Mouse (Mus musculus) right cerebral cortex, adult 18-20 months (tissue): ENCODE results near the gene Bcl3.

Experiments used
- DNase-seq: peaks from one replicate; pipeline ENCODE4 v3.0.0; 2022; ENCODE audit warnings: mixed read lengths

Gene Bcl3

DNA sequence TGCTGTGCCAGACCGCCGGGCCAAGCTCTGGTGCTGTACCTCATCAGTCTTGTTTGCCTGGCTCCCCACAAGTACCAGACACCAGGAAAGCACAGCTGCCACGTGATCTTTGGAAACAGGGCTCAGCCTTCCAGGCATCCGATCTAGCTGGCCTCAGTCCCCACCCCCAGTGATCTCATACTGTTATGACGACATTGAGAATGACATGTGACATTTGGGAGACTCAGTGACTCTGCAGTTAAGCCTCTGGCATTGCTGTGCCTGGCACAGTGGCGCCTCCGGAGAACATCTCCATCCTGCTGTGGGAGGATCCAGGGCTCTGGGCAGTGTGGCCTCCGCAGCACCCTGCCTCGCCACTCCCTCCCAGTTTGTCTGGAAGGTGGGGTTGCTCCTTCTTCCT is 9.3 kb upstream of the Bcl3 start:
- no peak for DNase-seq

- DNase-seq = peak; percentile 22
Measured at GRCm38 (mm10) chr7:19830682-19831156, 8.1 kb upstream of the Bcl3 start.

GRCm38 (mm10) chr7:19829694-19830093 is 7.1 kb upstream of the Bcl3 start:
- DNase-seq = no peak

DNA sequence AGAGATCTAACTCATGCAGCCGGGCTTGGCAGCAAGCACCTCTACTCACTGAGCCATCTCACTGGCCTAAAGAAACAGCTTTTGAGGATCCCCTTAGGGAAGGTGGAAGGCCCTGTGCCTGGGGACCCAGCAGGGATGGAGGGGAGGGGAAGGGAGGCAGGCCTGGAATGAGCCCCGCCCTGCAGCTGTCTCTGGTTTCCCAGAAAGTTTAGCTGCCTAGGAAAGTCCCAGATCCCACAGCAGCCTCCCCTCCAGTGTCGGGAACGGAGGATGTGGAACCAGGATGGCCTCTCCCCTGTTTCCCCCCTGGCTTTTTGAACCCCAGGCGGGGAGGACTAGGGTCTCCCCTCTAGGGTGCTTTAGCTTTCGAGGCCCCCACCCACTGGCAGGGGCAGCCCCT is 4.2 kb upstream of the Bcl3 start:
- DNase-seq = no peak

DNA sequence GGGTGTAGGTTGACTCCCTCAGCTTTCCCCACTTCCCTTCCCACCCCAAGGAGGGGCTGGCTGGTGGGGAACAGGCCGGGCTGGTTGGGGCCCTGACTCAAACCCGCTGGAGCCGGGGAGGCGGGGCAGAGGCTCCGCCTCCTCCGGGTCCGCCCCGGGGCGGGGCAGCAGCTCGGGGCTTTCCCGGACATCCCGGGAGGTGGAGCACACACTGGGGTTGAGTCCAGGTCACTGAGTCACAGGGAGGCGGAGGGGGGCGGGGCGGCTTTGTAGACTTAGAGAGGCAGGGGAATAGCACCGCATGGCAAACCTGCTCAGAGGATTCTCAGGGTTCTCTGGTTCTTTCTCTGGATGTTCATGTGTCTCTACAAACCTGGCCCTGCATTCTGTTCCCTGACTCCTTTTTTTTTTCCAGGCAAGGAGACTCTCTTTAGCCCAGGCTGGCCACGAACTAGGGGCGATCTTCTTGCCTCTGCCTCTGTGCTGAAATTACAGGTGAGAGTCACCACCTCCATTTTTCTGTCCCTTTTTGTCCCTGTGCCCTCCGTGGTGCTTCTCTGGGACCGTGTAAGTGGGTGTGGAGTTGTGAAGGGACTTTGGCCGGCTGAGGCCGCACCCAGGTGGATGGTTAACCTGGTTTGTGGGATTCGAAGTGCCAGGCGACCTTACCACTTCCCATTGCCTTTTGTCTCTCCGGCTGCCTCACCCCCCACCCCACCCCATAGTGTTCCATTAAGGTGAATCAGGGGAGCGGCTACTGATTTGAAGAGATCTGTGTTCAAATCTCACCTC is 1.8 kb upstream of the Bcl3 start:
- peak; percentile 29 for DNase-seq

GRCm38 (mm10) chr7:19823256-19824181 is 949 bp upstream of the Bcl3 start:
- no peak for DNase-seq

- no peak for DNase-seq
Measured at GRCm38 (mm10) chr7:19822193-19822592, 377 bp downstream of the Bcl3 start.

GRCm38 (mm10) chr7:19821633-19822032 is 937 bp downstream of the Bcl3 start:
- no peak for DNase-seq

- DNase-seq = no peak
Measured at GRCm38 (mm10) chr7:19820347-19821048, 2.1 kb downstream of the Bcl3 start.

- DNase-seq = no peak
Measured at GRCm38 (mm10) chr7:19818875-19819274, 3.7 kb downstream of the Bcl3 start.

- DNase-seq = no peak
Measured at GRCm38 (mm10) chr7:19818440-19818839, 4.1 kb downstream of the Bcl3 start.

- peak; percentile 40 for DNase-seq
Measured at GRCm38 (mm10) chr7:19817382-19818105, 5.0 kb downstream of the Bcl3 start.

DNA sequence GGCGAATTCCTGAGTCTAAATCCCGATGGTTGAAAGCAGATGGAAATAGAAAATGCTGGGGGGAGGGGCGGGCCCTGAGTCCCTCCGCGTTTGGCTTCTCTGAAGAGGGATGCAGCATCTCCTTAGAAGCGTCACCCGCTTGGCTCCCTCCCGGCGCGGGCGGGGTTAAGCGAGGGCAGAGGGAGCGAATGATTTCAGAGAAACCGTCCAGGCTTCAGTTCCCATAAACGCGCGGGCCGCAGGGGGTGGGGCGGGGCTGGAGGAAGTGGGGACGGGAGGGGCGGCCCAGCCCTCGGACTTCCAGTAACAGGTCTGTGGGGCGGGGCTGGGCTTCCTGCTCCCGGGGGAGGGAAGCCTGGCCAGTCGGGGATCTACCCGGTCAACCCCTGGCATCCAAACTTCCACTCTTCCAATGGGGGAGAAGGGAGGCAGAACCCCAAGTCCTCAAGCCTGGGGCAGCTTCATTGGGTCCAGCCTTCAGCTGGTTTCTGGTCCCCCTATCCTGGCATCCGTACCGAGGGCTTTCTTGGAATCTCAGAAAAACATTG is 6.3 kb downstream of the Bcl3 start:
- DNase-seq = peak; percentile 39

DNA sequence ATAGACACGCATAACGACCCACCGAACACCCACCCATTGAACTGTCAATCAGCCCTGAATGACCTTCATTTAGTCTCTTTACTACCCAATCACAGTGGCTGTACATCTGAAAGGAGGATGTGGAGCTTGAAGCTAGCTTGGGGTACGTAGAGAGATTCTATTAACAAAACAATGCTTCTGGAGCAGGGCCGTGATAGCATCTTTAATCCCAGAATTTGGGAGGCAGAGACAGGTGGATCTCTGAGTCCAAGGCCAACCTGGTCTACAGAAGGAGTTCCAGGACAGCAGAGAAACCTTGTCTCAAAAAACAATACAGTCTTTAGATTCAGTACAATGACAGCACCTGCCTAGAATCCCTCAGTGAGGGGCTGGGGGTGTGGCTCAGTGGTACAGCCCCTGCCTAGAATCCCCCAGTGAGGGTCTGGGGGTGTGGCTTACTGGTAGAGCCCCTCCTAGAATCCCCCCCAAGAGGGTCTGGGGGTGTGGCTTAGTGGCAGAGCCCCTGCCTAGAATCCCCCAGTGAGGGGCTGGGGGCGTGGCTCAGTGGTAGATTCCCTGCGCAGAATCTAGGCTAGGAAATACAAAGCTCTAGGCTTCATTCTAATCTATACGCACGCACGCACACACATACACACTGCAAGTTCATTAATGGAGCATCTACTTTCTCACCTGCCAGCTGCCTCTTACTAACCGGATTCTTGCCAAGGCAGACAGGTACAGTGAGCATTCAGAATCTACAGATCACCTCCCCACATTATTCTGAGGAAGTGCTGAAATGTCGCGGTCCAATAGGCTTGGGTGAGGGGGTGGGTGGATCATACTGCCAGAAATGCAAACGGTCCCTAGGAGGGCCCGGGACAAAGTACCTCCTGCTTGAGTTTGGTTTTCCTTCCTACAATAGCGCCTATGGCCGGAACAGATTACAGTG is 7.0 kb downstream of the Bcl3 start:
- no peak for DNase-seq

GRCm38 (mm10) chr7:19813579-19814122 is 8.9 kb downstream of the Bcl3 start:
- no peak for DNase-seq

GRCm38 (mm10) chr7:19813161-19813560 is 9.4 kb downstream of the Bcl3 start:
- DNase-seq = no peak

GRCm38 (mm10) chr7:19811114-19811513 is 11.5 kb downstream of the Bcl3 start:
- DNase-seq = peak; percentile 24

DNA sequence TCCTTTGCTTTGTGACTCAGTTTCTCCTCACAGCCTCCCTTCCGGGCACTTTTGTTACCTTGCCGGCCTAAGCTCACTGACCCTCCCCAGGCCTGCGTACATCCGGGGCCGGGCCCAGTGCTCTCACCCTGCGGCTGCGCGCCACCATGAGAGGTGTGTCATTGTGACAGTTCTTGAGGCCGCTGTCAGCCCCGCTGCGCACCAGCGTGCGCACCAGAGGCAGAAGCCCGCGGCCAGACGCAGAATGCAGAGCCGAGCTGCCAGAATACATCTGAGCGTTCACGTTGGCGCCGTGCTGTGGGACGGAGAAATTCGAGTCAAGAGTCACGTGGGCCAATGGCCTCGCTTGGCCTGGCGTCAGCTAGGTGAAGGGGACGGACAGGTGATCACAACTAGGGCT is 13.2 kb downstream of the Bcl3 start:
- DNase-seq = peak; percentile 21

- DNase-seq = no peak
Measured at GRCm38 (mm10) chr7:19806356-19806969, 16.1 kb downstream of the Bcl3 start.

- DNase-seq = peak; percentile 39
Measured at GRCm38 (mm10) chr7:19802995-19803394, 19.6 kb downstream of the Bcl3 start.
